Comparison of ENCODE assay signal across 13 mouse cellular contexts in the genomic region with DNA sequence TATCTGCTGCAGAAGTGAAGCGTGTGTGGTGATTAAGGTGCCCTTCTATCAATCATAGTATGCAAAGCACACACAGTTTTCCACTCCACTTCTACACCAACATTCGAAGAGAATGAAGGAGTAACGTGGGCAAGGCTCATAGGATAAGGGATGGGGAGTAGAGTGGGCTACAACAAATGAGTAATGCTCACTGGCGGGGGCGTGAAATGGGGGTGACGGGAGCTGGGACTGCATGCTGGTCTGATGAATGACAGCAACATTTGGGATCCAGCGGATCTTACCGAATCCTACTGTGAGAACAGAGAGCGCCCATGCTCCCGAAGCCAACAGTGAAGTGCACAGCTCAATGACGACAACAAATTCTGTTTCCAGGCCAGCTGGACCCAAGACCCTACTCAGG.
"Had no signal": no experiment of that assay in that cellular context is flagged by ENCODE, and none has a peak within 500 bp of the region (broad histone marks: within the 10 kb centered on the region; RNA-seq: fewer than 3 reads in every experiment).

No protein-coding gene starts in this region.

- ATAC-seq: intestine, embryonic 15.5 days had no signal

- DNase-seq: kidney, adult 11 months; kidney, adult 8-10 months; kidney, postnatal 10 days; kidney, postnatal 36 days; liver, embryonic 13.5 days; lung, adult 2 months; lung, postnatal 14 days; lung, postnatal 4 days; midbrain, embryonic 14.5 days; thymus, adult 2 months; thymus, postnatal 14 days; thymus, postnatal 4 days had no signal
